Mouse (Mus musculus): ENCODE data around the gene Tes3-ps. TPM values are rescaled to one million over a fixed set of nuclear protein-coding genes. Genes with fewer than 3 reads are reported as not detected.

The Tes3-ps gene
- polyA plus RNA-seq, 1 experiment from 2014 or later: 0.56 TPM

DNA sequence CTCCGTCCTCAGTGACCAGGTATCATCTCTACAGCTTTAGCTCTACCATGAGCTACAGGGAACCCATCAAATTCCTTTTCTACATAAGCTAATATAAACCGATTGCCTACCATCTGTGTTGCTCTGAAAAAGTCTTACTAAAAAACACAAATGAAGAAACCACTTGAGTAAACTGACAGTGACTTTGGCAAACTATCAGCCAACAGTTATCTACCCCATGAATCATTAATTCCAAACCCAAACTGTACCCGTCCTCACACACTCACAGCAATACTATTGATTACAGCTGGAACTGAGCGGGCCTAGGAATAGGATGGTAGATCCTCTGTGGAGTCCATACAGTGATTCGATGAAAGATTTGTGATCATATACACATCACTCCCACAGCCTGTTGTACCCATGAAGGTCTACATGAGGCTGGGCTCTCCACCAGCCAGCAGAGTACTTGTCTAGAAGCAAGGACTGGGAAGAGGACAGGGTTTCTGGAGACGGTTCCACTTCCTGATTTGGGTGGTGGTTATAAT, 14.2 kb upstream of the Tes3-ps start:
- Histone ChIP-seq H3K27ac (ENCODE audit: low read depth, low read length) (no peak overlapping the region), H3K4me2 (no peak overlapping the region), H3K9ac (ENCODE audit: low read depth, low read length) (no peak overlapping the region), H3K27me3 (ENCODE audit: control insufficient read depth, insufficient read depth, low read length) (no peaks in the 10 kb centered on the region), H3K4me1 (ENCODE audit: control insufficient read depth, insufficient read depth, low read length) (peaks cover 4% of the 10 kb centered on the region; the same call in 1 of the 2 replicates), H3K36me3 (ENCODE audit: control insufficient read depth, insufficient read depth, low read length) (no peaks in the 10 kb centered on the region), H3K9me3 (replicated peaks; ENCODE audit: control insufficient read depth, low read length) (no peaks in the 10 kb centered on the region), H3K4me3 (ENCODE audit: low read depth, low read length) (no peak overlapping the region)
- ATAC-seq (replicated peaks; ENCODE audit: insufficient number of reproducible peaks, low FRiP score, low TSS enrichment): no peak
- 90% methylated on average over 6 of the region's 6 CpGs for WGBS (ENCODE audit: insufficient replicate concordance)

DNA sequence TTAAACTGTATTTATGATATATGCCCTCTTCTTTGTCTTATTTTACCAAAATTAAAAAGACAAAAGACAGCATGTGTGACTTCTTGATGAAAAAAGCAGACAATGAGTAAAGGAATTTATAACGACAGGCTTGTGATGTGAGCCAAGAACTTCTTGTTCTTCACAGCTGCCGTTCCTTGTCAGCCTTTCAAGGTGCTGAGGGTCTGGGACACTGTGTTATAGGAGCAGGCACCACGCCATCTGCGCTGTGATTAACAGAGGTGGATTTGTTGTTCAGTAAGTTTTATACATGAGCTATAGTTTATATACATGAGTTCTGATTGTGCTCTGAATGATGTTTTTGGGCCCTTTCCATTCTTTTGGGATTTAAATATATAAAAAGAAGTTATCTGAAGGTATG, 13.7 kb upstream of the Tes3-ps start:
- H3K27me3 ChIP-seq (ENCODE audit: control insufficient read depth, insufficient read depth, low read length): no peaks in the 10 kb centered on the region
- no peak overlapping the region for H3K27ac ChIP-seq (ENCODE audit: low read depth, low read length)
- no peak overlapping the region for H3K9ac ChIP-seq (ENCODE audit: low read depth, low read length)
- no peak for ATAC-seq (replicated peaks; ENCODE audit: insufficient number of reproducible peaks, low FRiP score, low TSS enrichment)
- no peak overlapping the region for H3K4me3 ChIP-seq (ENCODE audit: low read depth, low read length)
- peaks cover 4% of the 10 kb centered on the region; the same call in 1 of the 2 replicates for H3K4me1 ChIP-seq (ENCODE audit: control insufficient read depth, insufficient read depth, low read length)
- H3K9me3 ChIP-seq (replicated peaks; ENCODE audit: control insufficient read depth, low read length): no peaks in the 10 kb centered on the region
- H3K36me3 ChIP-seq (ENCODE audit: control insufficient read depth, insufficient read depth, low read length): no peaks in the 10 kb centered on the region
- WGBS (ENCODE audit: insufficient replicate concordance): 80% methylated on average over 4 of the region's 4 CpGs
- no peak overlapping the region for H3K4me2 ChIP-seq

DNA sequence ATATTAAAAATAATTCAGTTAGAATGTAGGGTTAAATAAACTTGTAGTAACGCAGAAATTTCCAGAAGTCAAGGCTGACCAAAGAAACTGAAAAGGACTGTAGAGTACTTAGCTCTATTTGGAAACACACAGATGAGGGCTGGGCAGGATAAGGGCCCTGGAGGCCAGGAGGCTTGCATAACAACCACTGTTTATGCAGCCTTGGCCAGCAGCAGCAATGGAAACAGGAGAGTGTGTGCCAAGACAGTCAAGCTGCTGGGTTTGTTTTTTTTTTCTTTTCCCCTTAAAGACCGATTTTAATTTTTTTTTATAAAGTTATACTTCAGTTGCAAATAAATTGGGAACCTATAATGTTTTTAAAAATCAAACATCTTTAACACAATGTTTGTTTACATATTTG, 13.1 kb upstream of the Tes3-ps start:
- Histone ChIP-seq H3K36me3 (ENCODE audit: control insufficient read depth, insufficient read depth, low read length) (no peaks in the 10 kb centered on the region), H3K4me3 (ENCODE audit: low read depth, low read length) (no peak overlapping the region), H3K4me2 (no peak overlapping the region), H3K27me3 (ENCODE audit: control insufficient read depth, insufficient read depth, low read length) (no peaks in the 10 kb centered on the region), H3K4me1 (ENCODE audit: control insufficient read depth, insufficient read depth, low read length) (peaks cover 4% of the 10 kb centered on the region; the same call in 1 of the 2 replicates), H3K27ac (ENCODE audit: low read depth, low read length) (no peak overlapping the region), H3K9ac (ENCODE audit: low read depth, low read length) (no peak overlapping the region), H3K9me3 (replicated peaks; ENCODE audit: control insufficient read depth, low read length) (no peaks in the 10 kb centered on the region)
- ATAC-seq (replicated peaks; ENCODE audit: insufficient number of reproducible peaks, low FRiP score, low TSS enrichment): peak; percentile 72; the same call in 1 of the 2 replicates
- 63% methylated on average over 2 of the region's 2 CpGs for WGBS (ENCODE audit: insufficient replicate concordance)

- Histone ChIP-seq H3K9ac (ENCODE audit: low read depth, low read length) (no peak overlapping the region), H3K9me3 (replicated peaks; ENCODE audit: control insufficient read depth, low read length) (no peaks in the 10 kb centered on the region), H3K4me2 (no peak overlapping the region), H3K4me3 (ENCODE audit: low read depth, low read length) (no peak overlapping the region), H3K36me3 (ENCODE audit: control insufficient read depth, insufficient read depth, low read length) (no peaks in the 10 kb centered on the region), H3K27me3 (ENCODE audit: control insufficient read depth, insufficient read depth, low read length) (no peaks in the 10 kb centered on the region), H3K27ac (ENCODE audit: low read depth, low read length) (no peak overlapping the region), H3K4me1 (ENCODE audit: control insufficient read depth, insufficient read depth, low read length) (peaks cover 4% of the 10 kb centered on the region; the same call in 1 of the 2 replicates)
- 69% methylated on average over 5 of the region's 5 CpGs for WGBS (ENCODE audit: insufficient replicate concordance)
- ATAC-seq (replicated peaks; ENCODE audit: insufficient number of reproducible peaks, low FRiP score, low TSS enrichment): no peak
These were observed 12.6 kb upstream of the Tes3-ps start for GRCm38 (mm10) chr13:49480551-49480950.

- Histone ChIP-seq H3K27me3 (ENCODE audit: control insufficient read depth, insufficient read depth, low read length) (no peaks in the 10 kb centered on the region), H3K27ac (ENCODE audit: low read depth, low read length) (no peak overlapping the region), H3K9me3 (replicated peaks; ENCODE audit: control insufficient read depth, low read length) (no peaks in the 10 kb centered on the region), H3K4me1 (ENCODE audit: control insufficient read depth, insufficient read depth, low read length) (peaks cover 4% of the 10 kb centered on the region; the same call in 1 of the 2 replicates), H3K4me2 (no peak overlapping the region), H3K4me3 (ENCODE audit: low read depth, low read length) (no peak overlapping the region), H3K36me3 (ENCODE audit: control insufficient read depth, insufficient read depth, low read length) (no peaks in the 10 kb centered on the region), H3K9ac (ENCODE audit: low read depth, low read length) (no peak overlapping the region)
- 81% methylated on average over 5 of the region's 5 CpGs for WGBS (ENCODE audit: insufficient replicate concordance)
- ATAC-seq (replicated peaks; ENCODE audit: insufficient number of reproducible peaks, low FRiP score, low TSS enrichment): no peak
These were observed 7.7 kb upstream of the Tes3-ps start for GRCm38 (mm10) chr13:49485388-49485787.

DNA sequence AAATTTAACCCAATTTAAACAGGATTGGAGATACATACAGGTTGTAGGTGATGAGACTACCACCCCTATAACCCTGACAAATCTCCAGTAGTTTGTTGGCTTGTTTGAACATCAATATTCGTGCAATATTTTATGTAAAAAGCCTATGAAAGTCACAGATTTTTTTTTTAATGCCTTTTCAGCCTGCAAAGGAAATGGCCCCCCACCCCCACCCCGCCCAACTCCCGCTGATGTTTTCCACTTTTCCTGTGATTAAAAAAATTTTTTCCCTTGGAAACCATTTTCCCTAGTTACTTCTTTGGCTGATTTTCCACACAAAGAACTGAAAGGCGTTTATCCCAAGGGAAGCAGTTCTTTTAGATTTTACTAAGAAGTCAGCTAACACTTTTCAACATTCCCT, 11.4 kb downstream of the Tes3-ps start, which contains the start of gene Ecm2:
TSS of gene Ecm2 (plus strand) at position 301 of the 400 bp plus-strand sequence.
- Histone ChIP-seq H3K4me2 (no peak within 1 kb of the TSS; the same call in 1 of the 2 replicates), H3K4me1 (ENCODE audit: control insufficient read depth, insufficient read depth, low read length) (no peaks in the 10 kb centered on the region), H3K9ac (ENCODE audit: low read depth, low read length) (no peak within 1 kb of the TSS), H3K36me3 (ENCODE audit: control insufficient read depth, insufficient read depth, low read length) (no peaks in the 10 kb centered on the region), H3K9me3 (replicated peaks; ENCODE audit: control insufficient read depth, low read length) (no peaks in the 10 kb centered on the region), H3K27ac (ENCODE audit: low read depth, low read length) (no peak within 1 kb of the TSS), H3K4me3 (ENCODE audit: low read depth, low read length) (no peak within 1 kb of the TSS), H3K27me3 (ENCODE audit: control insufficient read depth, insufficient read depth, low read length) (no peaks in the 10 kb centered on the region)
- WGBS (ENCODE audit: insufficient replicate concordance): 71% methylated on average over 4 of the region's 4 CpGs
- no peak for ATAC-seq (replicated peaks; ENCODE audit: insufficient number of reproducible peaks, low FRiP score, low TSS enrichment)

GRCm38 (mm10) chr13:49505776-49506175, 12.7 kb downstream of the Tes3-ps start:
- H3K4me2 ChIP-seq: no peak overlapping the region
- H3K4me1 ChIP-seq (ENCODE audit: control insufficient read depth, insufficient read depth, low read length): no peaks in the 10 kb centered on the region
- no peak overlapping the region for H3K9ac ChIP-seq (ENCODE audit: low read depth, low read length)
- 73% methylated on average over 4 of the region's 4 CpGs for WGBS (ENCODE audit: insufficient replicate concordance)
- no peaks in the 10 kb centered on the region for H3K9me3 ChIP-seq (replicated peaks; ENCODE audit: control insufficient read depth, low read length)
- no peaks in the 10 kb centered on the region for H3K36me3 ChIP-seq (ENCODE audit: control insufficient read depth, insufficient read depth, low read length)
- no peak overlapping the region for H3K27ac ChIP-seq (ENCODE audit: low read depth, low read length)
- no peaks in the 10 kb centered on the region for H3K27me3 ChIP-seq (ENCODE audit: control insufficient read depth, insufficient read depth, low read length)
- no peak overlapping the region for H3K4me3 ChIP-seq (ENCODE audit: low read depth, low read length)
- ATAC-seq (replicated peaks; ENCODE audit: insufficient number of reproducible peaks, low FRiP score, low TSS enrichment): no peak

DNA sequence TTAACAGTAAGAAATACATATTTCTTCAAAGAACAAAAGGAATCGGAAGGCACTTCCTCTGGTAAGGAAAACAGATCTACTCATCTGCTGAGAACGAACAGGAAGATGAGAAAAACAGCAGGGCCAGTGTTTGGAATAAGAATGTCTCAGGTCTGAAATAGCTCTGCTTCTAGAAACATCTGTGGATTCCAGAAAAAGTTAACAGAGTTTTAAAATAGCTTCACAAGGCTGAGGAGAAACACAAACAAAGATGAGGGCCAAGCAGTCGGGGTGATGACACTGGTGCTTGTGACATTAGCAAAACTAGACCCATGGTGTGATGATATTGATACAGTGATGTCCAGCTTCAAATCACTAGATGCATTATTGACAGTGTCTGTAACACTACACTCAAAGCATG, 14.1 kb downstream of the Tes3-ps start:
- Histone ChIP-seq H3K27me3 (ENCODE audit: control insufficient read depth, insufficient read depth, low read length) (no peaks in the 10 kb centered on the region), H3K4me2 (no peak overlapping the region), H3K27ac (ENCODE audit: low read depth, low read length) (no peak overlapping the region), H3K4me3 (ENCODE audit: low read depth, low read length) (no peak overlapping the region), H3K9me3 (replicated peaks; ENCODE audit: control insufficient read depth, low read length) (no peaks in the 10 kb centered on the region), H3K9ac (ENCODE audit: low read depth, low read length) (no peak overlapping the region), H3K36me3 (ENCODE audit: control insufficient read depth, insufficient read depth, low read length) (no peaks in the 10 kb centered on the region), H3K4me1 (ENCODE audit: control insufficient read depth, insufficient read depth, low read length) (no peaks in the 10 kb centered on the region)
- ATAC-seq (replicated peaks; ENCODE audit: insufficient number of reproducible peaks, low FRiP score, low TSS enrichment): no peak
- 52% methylated on average over 3 of the region's 3 CpGs for WGBS (ENCODE audit: insufficient replicate concordance)

DNA sequence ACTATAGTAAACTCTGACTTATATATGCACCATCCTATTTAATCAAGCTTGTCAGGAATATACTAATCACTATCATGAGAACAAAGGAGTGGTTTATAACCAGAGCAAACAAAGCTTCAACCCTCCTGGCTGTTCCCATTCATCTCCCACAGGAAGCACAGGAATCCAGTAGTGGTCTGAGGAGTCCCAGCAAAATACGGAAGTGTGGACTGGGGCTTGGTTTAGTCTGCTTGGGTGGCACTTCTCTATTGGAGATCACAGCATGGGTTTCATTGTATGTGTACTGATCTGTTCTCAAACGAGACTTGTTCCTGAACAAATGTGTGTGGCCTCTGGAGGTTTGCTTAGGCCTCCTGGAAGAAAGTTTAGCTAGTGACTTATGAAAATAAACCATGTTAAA, 25.6 kb downstream of the Tes3-ps start:
- Histone ChIP-seq H3K27me3 (ENCODE audit: control insufficient read depth, insufficient read depth, low read length) (no peaks in the 10 kb centered on the region), H3K36me3 (ENCODE audit: control insufficient read depth, insufficient read depth, low read length) (no peaks in the 10 kb centered on the region), H3K4me3 (ENCODE audit: low read depth, low read length) (no peak overlapping the region), H3K9ac (ENCODE audit: low read depth, low read length) (no peak overlapping the region), H3K4me1 (ENCODE audit: control insufficient read depth, insufficient read depth, low read length) (no peaks in the 10 kb centered on the region), H3K9me3 (replicated peaks; ENCODE audit: control insufficient read depth, low read length) (no peaks in the 10 kb centered on the region), H3K4me2 (no peak overlapping the region), H3K27ac (ENCODE audit: low read depth, low read length) (no peak overlapping the region)
- WGBS (ENCODE audit: insufficient replicate concordance): 45% methylated on average over 2 of the region's 2 CpGs
- no peak for ATAC-seq (replicated peaks; ENCODE audit: insufficient number of reproducible peaks, low FRiP score, low TSS enrichment)
